Mouse (Mus musculus): ENCODE results near the gene Dusp14. TPM values are rescaled to one million over a fixed set of nuclear protein-coding genes. Genes with fewer than 3 reads are reported as not detected.

Dusp14 gene
- polyA plus RNA-seq, 1 experiment from 2014 or later = 7.6 TPM

DNA sequence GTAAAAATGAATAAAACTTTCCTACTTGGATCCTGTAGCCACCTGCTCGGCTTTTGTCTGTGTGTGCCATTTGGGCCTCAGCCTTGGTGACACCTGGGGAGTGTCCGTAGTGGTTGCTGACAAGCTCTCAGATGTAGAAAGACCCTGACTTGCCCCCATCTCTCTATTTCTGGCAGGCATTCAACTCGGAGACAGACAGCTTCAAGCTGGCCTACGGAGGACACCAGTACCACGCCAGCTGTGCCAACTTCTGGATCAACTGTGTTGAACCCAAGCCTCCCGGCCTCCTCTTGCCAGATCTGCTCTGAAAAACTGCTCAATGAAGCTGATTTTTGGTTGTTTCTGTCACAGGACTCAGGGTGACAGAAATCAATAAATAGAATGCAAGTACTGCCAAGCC is 28.4 kb downstream of the Dusp14 start:
- no peak overlapping the region for H3K4me2 ChIP-seq (replicated peaks)
- H3K4me3 ChIP-seq = no peak overlapping the region
- 88% methylated on average over 6 of the region's 6 CpGs for WGBS
- H3K27ac ChIP-seq (replicated peaks) = no peak overlapping the region
- peaks cover 47% of the 10 kb centered on the region for H3K27me3 ChIP-seq
- no peak for ATAC-seq (ENCODE audit: low FRiP score, low read depth)
- H3K36me3 ChIP-seq = peaks cover 39% of the 10 kb centered on the region
- H3K9ac ChIP-seq (replicated peaks) = no peak overlapping the region
- no peaks in the 10 kb centered on the region for H3K9me3 ChIP-seq
- peaks cover 44% of the 10 kb centered on the region for H3K4me1 ChIP-seq

DNA sequence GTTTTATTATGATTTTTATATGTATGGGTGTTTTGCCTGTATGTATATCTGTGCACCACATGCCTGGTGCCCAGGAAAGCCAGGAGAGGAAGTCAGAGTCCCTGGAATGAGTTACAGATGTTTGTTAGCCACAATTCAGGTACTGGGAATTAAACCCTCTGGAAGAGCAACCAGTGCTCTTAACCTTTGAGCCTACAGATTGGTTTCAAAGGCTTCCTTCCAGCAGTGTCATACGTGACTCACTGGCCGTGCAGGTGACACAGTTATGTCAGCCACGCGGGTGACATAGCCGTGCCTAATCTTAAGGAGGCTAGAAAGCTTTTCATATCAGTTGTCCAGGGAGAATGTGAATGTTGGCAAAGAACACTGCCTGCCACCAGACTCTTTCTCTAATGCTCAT is 35.4 kb downstream of the Dusp14 start:
- Histone ChIP-seq H3K4me3 (no peak overlapping the region), H3K4me1 (no peaks in the 10 kb centered on the region), H3K27ac (replicated peaks) (no peak overlapping the region), H3K27me3 (peaks cover 5% of the 10 kb centered on the region), H3K9ac (replicated peaks) (no peak overlapping the region), H3K36me3 (peaks cover 59% of the 10 kb centered on the region), H3K4me2 (replicated peaks) (no peak overlapping the region), H3K9me3 (no peaks in the 10 kb centered on the region)
- WGBS = 91% methylated on average over 5 of the region's 5 CpGs
- no peak for ATAC-seq (ENCODE audit: low FRiP score, low read depth)

DNA sequence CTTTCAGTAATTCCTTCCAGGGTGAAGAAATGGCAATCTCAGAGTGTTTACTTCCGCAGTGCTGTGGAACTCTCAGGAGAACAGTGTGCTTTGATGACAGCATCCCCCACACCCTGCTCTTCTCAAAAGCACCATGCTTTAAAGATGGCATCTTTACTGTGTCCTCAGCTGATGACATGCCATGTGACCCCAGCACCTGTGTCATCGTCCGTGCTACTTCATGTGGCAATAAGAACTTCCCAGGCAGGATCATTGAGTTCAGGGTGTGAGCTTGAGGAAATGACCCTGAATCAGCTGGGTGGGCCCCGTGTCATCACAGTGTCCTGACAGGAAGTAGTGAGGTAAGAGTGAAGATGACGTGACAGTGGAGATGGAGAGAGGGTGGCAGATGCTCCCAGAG is 36.5 kb downstream of the Dusp14 start:
- no peak overlapping the region for H3K9ac ChIP-seq (replicated peaks)
- no peaks in the 10 kb centered on the region for H3K4me1 ChIP-seq
- no peak for ATAC-seq (ENCODE audit: low FRiP score, low read depth)
- no peak overlapping the region for H3K4me2 ChIP-seq (replicated peaks)
- no peaks in the 10 kb centered on the region for H3K27me3 ChIP-seq
- H3K9me3 ChIP-seq = no peaks in the 10 kb centered on the region
- H3K36me3 ChIP-seq = peaks cover 67% of the 10 kb centered on the region
- no peak overlapping the region for H3K27ac ChIP-seq (replicated peaks)
- WGBS = 89% methylated on average over 5 of the region's 5 CpGs
- no peak overlapping the region for H3K4me3 ChIP-seq

DNA sequence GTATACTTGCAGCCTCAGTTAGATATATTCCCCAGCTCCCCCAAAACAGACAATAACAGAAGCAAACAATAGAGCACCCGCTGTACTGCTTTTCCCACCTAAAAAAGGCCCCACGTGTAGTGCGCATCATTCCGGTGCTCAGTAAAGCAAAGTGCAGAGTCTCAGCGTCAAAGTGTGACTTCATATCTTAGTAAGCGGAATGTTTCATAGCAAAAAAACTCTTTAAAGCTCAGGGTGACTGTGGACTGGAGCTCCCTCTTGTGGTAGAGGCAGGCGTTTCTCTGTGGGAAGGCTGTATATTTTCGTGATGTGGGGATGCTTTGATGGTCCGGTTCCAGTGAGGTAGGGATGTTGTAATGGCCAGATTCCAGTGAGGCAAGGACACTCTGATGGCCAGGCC is 37.1 kb downstream of the Dusp14 start:
- Histone ChIP-seq H3K27me3 (no peaks in the 10 kb centered on the region), H3K4me1 (no peaks in the 10 kb centered on the region), H3K36me3 (peaks cover 73% of the 10 kb centered on the region), H3K4me3 (no peak overlapping the region), H3K4me2 (replicated peaks) (no peak overlapping the region), H3K27ac (replicated peaks) (no peak overlapping the region), H3K9ac (replicated peaks) (no peak overlapping the region), H3K9me3 (no peaks in the 10 kb centered on the region)
- WGBS = 55% methylated on average over 9 of the region's 9 CpGs
- no peak for ATAC-seq (ENCODE audit: low FRiP score, low read depth)

DNA sequence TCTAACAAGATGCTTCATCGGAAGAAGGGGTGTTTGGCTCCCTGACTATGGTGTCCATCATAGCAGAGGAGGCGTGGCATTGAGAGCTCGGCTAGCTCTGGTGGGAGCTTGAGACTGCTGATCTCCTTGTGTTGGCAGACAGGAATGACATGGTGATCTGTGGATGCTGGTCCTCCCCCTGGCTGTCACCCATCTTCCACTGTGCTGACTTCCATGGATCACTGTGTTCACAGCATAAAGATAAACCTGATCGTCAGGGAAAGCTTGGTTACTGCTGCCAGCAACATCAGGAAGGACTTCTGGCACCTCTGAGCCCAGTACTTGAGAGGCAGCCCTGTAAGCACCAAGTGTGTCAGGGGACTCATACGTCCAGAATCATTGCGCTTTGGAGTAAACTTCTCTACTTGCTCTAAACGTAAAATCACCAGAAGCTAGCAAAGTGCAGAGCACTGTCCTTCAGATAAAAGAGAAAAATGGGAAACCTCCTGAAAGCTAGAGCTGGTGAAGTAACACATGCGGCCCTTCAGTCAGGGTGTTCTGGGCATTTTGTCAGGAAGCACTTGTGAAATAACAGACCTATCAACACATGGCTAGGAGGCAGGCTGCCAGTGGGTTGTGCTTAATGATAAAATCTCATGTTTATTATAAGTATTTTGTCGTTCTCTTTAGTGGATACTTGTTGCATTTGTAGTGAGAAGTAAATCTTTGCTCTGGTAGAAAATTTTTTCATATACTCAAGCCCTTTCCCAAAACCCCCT is 40.6 kb downstream of the Dusp14 start:
- no peak overlapping the region for H3K9ac ChIP-seq (replicated peaks)
- no peak overlapping the region for H3K4me2 ChIP-seq (replicated peaks)
- no peaks in the 10 kb centered on the region for H3K4me1 ChIP-seq
- H3K27me3 ChIP-seq = no peaks in the 10 kb centered on the region
- WGBS = 86% methylated on average over 9 of the region's 9 CpGs
- no peak for ATAC-seq (ENCODE audit: low FRiP score, low read depth)
- peaks cover 86% of the 10 kb centered on the region for H3K36me3 ChIP-seq
- H3K9me3 ChIP-seq = no peaks in the 10 kb centered on the region
- no peak overlapping the region for H3K4me3 ChIP-seq
- no peak overlapping the region for H3K27ac ChIP-seq (replicated peaks)

DNA sequence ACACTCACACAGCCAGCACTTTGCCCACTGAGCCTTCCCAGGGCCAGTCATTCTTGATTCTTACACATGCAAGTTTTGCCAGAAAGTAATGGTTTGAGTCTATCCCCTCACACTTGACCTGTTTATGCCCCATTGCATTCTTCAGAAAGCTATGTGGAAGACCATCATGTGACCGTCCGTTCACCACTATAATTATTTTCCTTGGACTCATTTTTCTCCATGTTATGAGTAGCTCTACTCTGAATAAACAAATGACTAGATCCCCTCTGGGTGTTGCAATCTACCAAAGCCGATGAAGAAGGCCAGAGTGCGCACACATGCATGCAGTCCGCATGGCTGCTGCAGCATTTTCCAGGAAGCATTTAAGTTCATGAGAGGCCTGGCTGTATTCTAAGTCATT is 41.8 kb downstream of the Dusp14 start:
- Histone ChIP-seq H3K9me3 (no peaks in the 10 kb centered on the region), H3K27ac (replicated peaks) (no peak overlapping the region), H3K27me3 (no peaks in the 10 kb centered on the region), H3K4me2 (replicated peaks) (no peak overlapping the region), H3K9ac (replicated peaks) (no peak overlapping the region), H3K36me3 (peaks cover 86% of the 10 kb centered on the region), H3K4me3 (no peak overlapping the region), H3K4me1 (no peaks in the 10 kb centered on the region)
- ATAC-seq (ENCODE audit: low FRiP score, low read depth) = no peak
- 91% methylated on average over 5 of the region's 5 CpGs for WGBS

DNA sequence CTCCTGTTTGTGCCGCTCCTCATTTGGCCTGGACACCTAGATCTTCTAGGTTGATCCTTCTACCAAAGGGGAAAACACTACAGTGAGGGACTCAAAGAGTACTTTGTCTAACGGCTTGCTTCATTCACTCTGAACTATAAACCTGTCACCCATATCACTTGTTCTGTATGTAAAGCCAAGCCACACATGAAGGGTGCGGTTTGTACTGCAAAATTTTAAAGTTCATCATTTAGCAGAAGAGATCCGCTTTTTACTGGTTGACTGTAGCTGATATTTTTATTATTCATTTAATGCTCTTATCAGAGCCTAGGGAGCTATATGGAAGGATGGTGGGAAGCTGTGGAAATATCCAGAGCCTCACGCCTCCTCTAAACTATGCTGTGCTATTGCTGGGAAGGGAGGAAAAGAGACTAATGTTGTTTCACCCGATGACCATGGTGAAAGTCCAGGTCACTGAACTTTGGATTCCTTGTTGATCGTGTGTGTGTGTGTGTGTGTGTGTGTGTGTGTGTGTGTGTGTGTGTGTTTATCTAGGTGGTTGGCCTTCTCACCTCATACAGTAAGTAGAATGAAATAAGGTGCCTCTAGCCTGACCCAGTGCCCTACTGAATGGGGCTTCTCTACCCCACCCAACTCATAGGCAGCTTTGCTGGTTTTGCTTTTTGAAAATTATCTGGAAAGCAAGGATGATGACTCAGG is 52.1 kb downstream of the Dusp14 start:
- H3K27me3 ChIP-seq = no peaks in the 10 kb centered on the region
- no peak overlapping the region for H3K4me3 ChIP-seq
- H3K4me2 ChIP-seq (replicated peaks) = no peak overlapping the region
- H3K27ac ChIP-seq (replicated peaks) = no peak overlapping the region
- 91% methylated on average over 7 of the region's 7 CpGs for WGBS
- ATAC-seq (ENCODE audit: low FRiP score, low read depth) = no peak
- H3K4me1 ChIP-seq = peaks cover 15% of the 10 kb centered on the region
- peaks cover 39% of the 10 kb centered on the region for H3K36me3 ChIP-seq
- no peak overlapping the region for H3K9ac ChIP-seq (replicated peaks)
- no peaks in the 10 kb centered on the region for H3K9me3 ChIP-seq

DNA sequence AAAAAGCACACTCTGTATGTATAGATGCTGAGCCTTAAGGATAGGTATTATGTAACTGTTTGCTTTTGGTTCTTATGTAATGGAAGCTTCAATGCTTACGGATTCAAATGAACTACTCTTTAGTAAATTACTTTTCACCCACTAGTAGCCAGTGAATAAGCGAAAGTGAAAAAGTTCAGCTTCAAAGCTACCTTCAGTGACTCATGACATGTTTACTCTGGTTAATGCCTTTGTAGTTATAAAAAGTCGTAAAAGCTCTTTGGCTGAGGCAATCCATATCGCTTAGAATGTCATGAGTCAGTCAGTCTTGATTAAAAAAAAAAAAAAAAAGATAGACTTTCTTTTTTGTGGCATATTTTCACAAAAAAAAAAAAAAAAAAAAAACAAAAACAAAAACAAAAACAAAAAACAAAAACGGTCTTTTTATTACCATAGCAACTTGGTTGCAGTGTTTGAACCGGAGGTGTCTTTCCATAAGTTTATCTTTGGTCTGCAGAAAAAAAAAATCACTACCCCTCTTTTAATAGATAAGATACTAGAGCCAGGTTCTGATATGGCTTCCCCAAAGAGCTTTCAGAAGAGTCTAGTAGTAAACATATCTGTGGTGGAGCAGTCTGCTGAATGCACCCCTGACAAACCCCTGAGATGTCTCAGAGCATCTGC is 52.8 kb downstream of the Dusp14 start:
- Histone ChIP-seq H3K4me2 (replicated peaks) (no peak overlapping the region), H3K4me1 (peaks cover 22% of the 10 kb centered on the region)
- 85% methylated on average over 6 of the region's 6 CpGs for WGBS

DNA sequence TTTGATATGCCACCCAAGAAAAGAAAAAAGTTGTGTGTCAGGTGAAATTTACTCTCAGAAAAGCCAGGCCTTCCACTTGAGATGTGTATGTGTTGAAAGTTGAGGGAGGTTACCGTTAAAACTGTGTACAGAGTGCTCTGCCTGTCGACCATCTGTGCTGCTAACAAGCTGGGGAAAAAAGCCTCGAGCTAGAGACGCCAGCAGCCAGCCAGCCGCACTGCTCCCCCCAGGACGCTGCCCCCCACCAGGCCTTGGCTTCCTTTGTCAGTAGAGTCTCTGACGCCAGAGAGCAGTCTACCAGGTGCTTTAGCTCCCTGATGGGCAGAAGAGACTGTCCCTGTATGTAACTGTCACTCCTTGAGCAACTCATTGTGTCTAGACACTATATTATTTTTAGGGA is 56.0 kb downstream of the Dusp14 start:
- WGBS = 8% methylated on average over 7 of the region's 7 CpGs
- Histone ChIP-seq H3K4me3 (no peak overlapping the region), H3K27me3 (0 out of 2 replicates have a peak, but pooled peaks cover 4% of the 10 kb centered on the region), H3K9ac (replicated peaks) (no peak overlapping the region), H3K27ac (replicated peaks) (no peak overlapping the region; the same call in 1 of the 2 replicates), H3K9me3 (no peaks in the 10 kb centered on the region), H3K4me1 (peaks cover 27% of the 10 kb centered on the region), H3K4me2 (replicated peaks) (no peak overlapping the region), H3K36me3 (peaks cover 28% of the 10 kb centered on the region)
- ATAC-seq (ENCODE audit: low FRiP score, low read depth) = no peak

More for the DNA sequence above, 52.8 kb downstream of the Dusp14 start:
- peaks cover 32% of the 10 kb centered on the region for H3K36me3 ChIP-seq
- H3K9me3 ChIP-seq = no peaks in the 10 kb centered on the region
- ATAC-seq (ENCODE audit: low FRiP score, low read depth) = no peak
- H3K4me3 ChIP-seq = no peak overlapping the region
- H3K9ac ChIP-seq (replicated peaks) = no peak overlapping the region
- no peak overlapping the region for H3K27ac ChIP-seq (replicated peaks)
- H3K27me3 ChIP-seq = no peaks in the 10 kb centered on the region

DNA sequence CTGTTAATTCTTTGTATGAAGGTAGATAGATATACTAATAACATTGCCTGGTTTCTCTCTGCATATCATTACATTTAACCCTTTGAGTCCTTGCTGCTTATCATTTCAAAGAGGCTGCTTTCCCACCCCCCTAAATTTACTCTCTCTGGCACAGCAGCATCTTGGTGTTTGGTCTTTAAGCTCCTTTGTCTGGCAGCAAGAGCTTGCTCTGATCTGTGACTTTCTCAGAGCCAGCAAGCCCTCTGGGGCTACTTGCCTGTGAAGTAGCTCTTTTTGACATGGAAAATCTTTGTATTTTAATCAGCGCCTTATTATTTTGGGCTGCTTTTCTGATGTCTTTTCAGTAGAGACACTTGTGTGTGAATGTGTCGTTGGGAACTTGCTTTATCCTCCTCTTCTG is 57.5 kb downstream of the Dusp14 start:
- H3K4me1 ChIP-seq = peaks cover 27% of the 10 kb centered on the region
- ATAC-seq (ENCODE audit: low FRiP score, low read depth) = no peak
- WGBS = 14% methylated on average over 2 of the region's 2 CpGs
- peak overlapping the region; percentile 50 for H3K27ac ChIP-seq (replicated peaks)
- H3K9me3 ChIP-seq = no peaks in the 10 kb centered on the region
- peak overlapping the region; percentile 35 for H3K4me2 ChIP-seq (replicated peaks)
- H3K27me3 ChIP-seq = 0 out of 2 replicates have a peak, but pooled peaks cover 4% of the 10 kb centered on the region
- H3K9ac ChIP-seq (replicated peaks) = peak overlapping the region; percentile 16; the same call in 1 of the 2 replicates
- peaks cover 25% of the 10 kb centered on the region for H3K36me3 ChIP-seq
- no peak overlapping the region for H3K4me3 ChIP-seq

DNA sequence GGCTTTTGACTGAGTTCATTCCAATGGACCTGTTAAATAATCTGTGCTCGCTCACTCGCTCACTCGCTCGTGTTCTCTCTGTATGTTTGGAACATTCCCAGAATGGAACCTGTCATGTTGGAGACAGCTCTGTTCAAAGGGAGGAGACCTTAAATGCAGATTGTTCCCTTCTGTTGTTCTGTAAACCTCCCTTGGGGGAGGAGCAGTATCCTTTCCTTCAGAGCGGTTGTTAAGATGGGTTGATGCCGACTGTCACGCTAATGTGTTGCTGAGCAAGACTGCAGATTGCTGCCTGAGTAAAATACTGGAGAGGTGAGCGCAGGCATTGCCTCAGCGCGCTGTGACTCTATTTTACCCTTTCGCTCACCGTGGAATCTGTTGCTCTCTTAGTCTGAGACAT is 58.0 kb downstream of the Dusp14 start:
- peak overlapping the region; percentile 50 for H3K27ac ChIP-seq (replicated peaks)
- 9% methylated on average over 12 of the region's 12 CpGs for WGBS
- H3K4me2 ChIP-seq (replicated peaks) = peak overlapping the region; percentile 35
- H3K4me3 ChIP-seq = no peak overlapping the region
- peak overlapping the region; percentile 16; the same call in 1 of the 2 replicates for H3K9ac ChIP-seq (replicated peaks)
- H3K27me3 ChIP-seq = 0 out of 2 replicates have a peak, but pooled peaks cover 4% of the 10 kb centered on the region
- ATAC-seq (ENCODE audit: low FRiP score, low read depth) = no peak
- peaks cover 30% of the 10 kb centered on the region for H3K36me3 ChIP-seq
- no peaks in the 10 kb centered on the region for H3K9me3 ChIP-seq
- peaks cover 27% of the 10 kb centered on the region for H3K4me1 ChIP-seq

DNA sequence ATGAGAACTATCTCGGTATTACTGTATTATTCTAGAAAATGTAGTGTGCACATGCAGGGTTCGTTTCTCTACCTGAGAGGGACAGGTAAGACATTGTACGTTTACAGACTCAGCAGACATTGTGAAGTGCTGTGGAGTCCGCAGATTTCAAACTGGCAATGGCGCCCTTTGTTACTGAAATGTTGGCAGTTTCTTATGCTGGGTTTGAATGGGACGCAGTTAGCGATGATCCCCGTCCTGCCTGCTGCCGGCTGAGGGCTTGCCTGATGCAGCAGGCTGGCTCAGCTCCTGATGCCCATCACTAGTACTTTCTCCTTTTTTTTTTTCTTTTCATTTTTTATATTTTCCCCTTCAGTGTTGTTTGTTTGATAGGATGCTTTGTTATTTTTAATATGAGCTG is 58.6 kb downstream of the Dusp14 start:
- Histone ChIP-seq H3K27me3 (0 out of 2 replicates have a peak, but pooled peaks cover 4% of the 10 kb centered on the region), H3K4me1 (peaks cover 27% of the 10 kb centered on the region), H3K9me3 (no peaks in the 10 kb centered on the region), H3K27ac (replicated peaks) (no peak overlapping the region), H3K9ac (replicated peaks) (no peak overlapping the region), H3K4me2 (replicated peaks) (no peak overlapping the region), H3K36me3 (peaks cover 31% of the 10 kb centered on the region), H3K4me3 (no peak overlapping the region)
- WGBS = 50% methylated on average over 9 of the region's 9 CpGs
- ATAC-seq (ENCODE audit: low FRiP score, low read depth) = no peak
